Mouse (Mus musculus): ENCODE measurements around the gene Cyp2d11. TPM values are rescaled to one million over a fixed set of nuclear protein-coding genes. Genes with fewer than 3 reads are reported as not detected.
A peak's percentile ranks its signal among the peaks of the same experiment; 100 is the strongest.
"Not testable (repeated sequence)": the region's sequence is repeated elsewhere in the genome, so short reads cannot be mapped to it uniquely, and the experiment has no call there.

Gene Cyp2d11
- not detected for total RNA-seq (2021)
- long read RNA-seq, experiment 1, result 0 reads
- long read RNA-seq, experiment 2, result 0 reads

GRCm38 (mm10) chr15:82393922-82394321, at the start of gene Cyp2d11:
Gene Cyp2d11 (minus strand): TSS chr15:82394022.
- not testable (repeated sequence) for DNase-seq (ENCODE audit: low spot score in 2 of 2)

GRCm38 (mm10) chr15:82437975-82438617, 44.3 kb upstream of the Cyp2d11 start:
- DNase-seq (ENCODE audit: low spot score in 2 of 2), result no peak

GRCm38 (mm10) chr15:82435606-82436005, 41.8 kb upstream of the Cyp2d11 start:
- DNase-seq (ENCODE audit: low spot score in 2 of 2), result no peak

GRCm38 (mm10) chr15:82435011-82435410, 41.2 kb upstream of the Cyp2d11 start:
- no peak for DNase-seq (ENCODE audit: low spot score in 2 of 2)

GRCm38 (mm10) chr15:82434541-82434940, 40.7 kb upstream of the Cyp2d11 start:
- no peak for DNase-seq (ENCODE audit: low spot score in 2 of 2)

- no peak for DNase-seq (ENCODE audit: low spot score in 2 of 2)
Measured at GRCm38 (mm10) chr15:82433621-82434020, 39.8 kb upstream of the Cyp2d11 start.

GRCm38 (mm10) chr15:82433137-82433536, 39.3 kb upstream of the Cyp2d11 start, which contains the start of gene Cyp2d9:
Gene Cyp2d9 (plus strand): TSS chr15:82433437.
- DNase-seq (ENCODE audit: low spot score in 2 of 2), result no peak

- DNase-seq (ENCODE audit: low spot score in 2 of 2), result no peak
Measured at GRCm38 (mm10) chr15:82423471-82423870, 29.6 kb upstream of the Cyp2d11 start.

GRCm38 (mm10) chr15:82422935-82423334, 29.1 kb upstream of the Cyp2d11 start:
- DNase-seq (ENCODE audit: low spot score in 2 of 2), result no peak

GRCm38 (mm10) chr15:82418616-82419015, 24.8 kb upstream of the Cyp2d11 start:
- no peak for DNase-seq (ENCODE audit: low spot score in 2 of 2)

- peak; percentile 79 to 85 for DNase-seq (ENCODE audit: low spot score in 2 of 2)
Measured at GRCm38 (mm10) chr15:82416797-82417789, 23.3 kb upstream of the Cyp2d11 start.

GRCm38 (mm10) chr15:82407536-82407935, 13.7 kb upstream of the Cyp2d11 start:
- no peak for DNase-seq (ENCODE audit: low spot score in 2 of 2)

- no peak for DNase-seq (ENCODE audit: low spot score in 2 of 2)
Measured at GRCm38 (mm10) chr15:82406981-82407380, 13.2 kb upstream of the Cyp2d11 start, which contains the start of gene Cyp2d10. Gene Cyp2d10 (minus strand): TSS chr15:82407195.

- DNase-seq (ENCODE audit: low spot score in 2 of 2), result no peak
Measured at GRCm38 (mm10) chr15:82404163-82404562, 10.3 kb upstream of the Cyp2d11 start.

- no peak for DNase-seq (ENCODE audit: low spot score in 2 of 2)
Measured at GRCm38 (mm10) chr15:82403606-82404005, 9.8 kb upstream of the Cyp2d11 start.

- DNase-seq (ENCODE audit: low spot score in 2 of 2), result no peak
Measured at GRCm38 (mm10) chr15:82402741-82403140, 8.9 kb upstream of the Cyp2d11 start.

GRCm38 (mm10) chr15:82402106-82402505, 8.3 kb upstream of the Cyp2d11 start:
- DNase-seq (ENCODE audit: low spot score in 2 of 2), result no peak

GRCm38 (mm10) chr15:82401516-82401915, 7.7 kb upstream of the Cyp2d11 start:
- DNase-seq (ENCODE audit: low spot score in 2 of 2), result no peak

- DNase-seq (ENCODE audit: low spot score in 2 of 2), result not testable (repeated sequence)
Measured at GRCm38 (mm10) chr15:82395955-82396354, 2.1 kb upstream of the Cyp2d11 start.

GRCm38 (mm10) chr15:82389916-82390315, 3.9 kb downstream of the Cyp2d11 start:
- DNase-seq (ENCODE audit: low spot score in 2 of 2), result not testable (repeated sequence)

GRCm38 (mm10) chr15:82385729-82386128, 8.1 kb downstream of the Cyp2d11 start:
- no peak for DNase-seq (ENCODE audit: low spot score in 2 of 2)

- DNase-seq (ENCODE audit: low spot score in 2 of 2), result no peak
Measured at GRCm38 (mm10) chr15:82382441-82382840, 11.4 kb downstream of the Cyp2d11 start.
